Mouse (Mus musculus) embryonic facial prominence, embryonic 11.5 days (tissue): Measurements from ENCODE around the gene Pde10a. TPM values are rescaled to one million over a fixed set of nuclear protein-coding genes. Genes with fewer than 3 reads are reported as not detected.

Experiments used
- ATAC-seq: fragments of 200-750 bp; cut with Nextera tagmentation; replicated peaks from 2 replicates; pipeline ENCODE4 v1.8.0; 2017; ENCODE audit warnings: low read depth; ENCODE audit not compliant: insufficient number of reproducible peaks, low FRiP score, low TSS enrichment
- DNase-seq: peaks from one replicate; pipeline ENCODE4 v3.0.0-alpha.2; 2015; ENCODE audit warnings: low spot score
- H3K27ac ChIP-seq: fragments of 300-500 bp; sonication (generic); replicated peaks from 2 replicates; pipeline ENCODE4 v1.5.1; 2014; ENCODE audit warnings: mild to moderate bottlenecking, low read depth, low read length, control low read depth
- H3K27me3 ChIP-seq: fragments of 300-500 bp; sonication (generic); 2 replicates; pipeline ENCODE4 v1.6.1; 2014; ENCODE audit warnings: mild to moderate bottlenecking, low read length, moderate library complexity, mixed read lengths; ENCODE audit not compliant: control insufficient read depth, insufficient read depth
- H3K36me3 ChIP-seq: fragments of 300-500 bp; sonication (generic); replicated peaks from 2 replicates; pipeline ENCODE4 v1.6.1; 2014; ENCODE audit warnings: low read depth, mild to moderate bottlenecking, low read length, moderate library complexity, mixed read lengths; ENCODE audit not compliant: control insufficient read depth, insufficient read depth
- H3K4me1 ChIP-seq: fragments of 300-500 bp; sonication (generic); 2 replicates; pipeline ENCODE4 v1.6.1; 2014; ENCODE audit warnings: low read length, mixed read lengths; ENCODE audit not compliant: control insufficient read depth, insufficient read depth
- H3K4me2 ChIP-seq: fragments of 300-500 bp; sonication (generic); 2 replicates; pipeline ENCODE4 v1.6.1; 2014; ENCODE audit warnings: low read depth, mild to moderate bottlenecking, control low read depth, low read length, moderate library complexity
- H3K4me3 ChIP-seq: fragments of 300-500 bp; sonication (generic); 2 replicates; pipeline ENCODE4 v1.5.1; 2014; ENCODE audit warnings: low read depth, low read length, control low read depth
- H3K9ac ChIP-seq: fragments of 300-500 bp; sonication (generic); replicated peaks from 2 replicates; pipeline ENCODE4 v1.6.1; 2014; ENCODE audit warnings: mild to moderate bottlenecking, control low read depth, low read length
- H3K9me3 ChIP-seq: fragments of 300-500 bp; sonication (generic); replicated peaks from 2 replicates; pipeline ENCODE4 v1.6.1; 2016; ENCODE audit warnings: mild to moderate bottlenecking, low read length, inconsistent platforms, mixed read lengths; ENCODE audit not compliant: control insufficient read depth
- WGBS: fragments of 180-500 bp; shearing (Covaris S2); extraction: QIAGEN DNeasy Blood & Tissue Kit; methylation state at CpG from one replicate; pipeline ENCODE4 v1.1.7; 2014; 5-methylcytosine and 5-hydroxymethylcytosine counted together
- polyA plus RNA-seq: library from polyadenylated mRNA; unstranded; fragments of >200 nt; fragmentation: Nextera tagmentation; extraction: Ambion mirVana; gene quantifications from 2 replicates; pipeline ENCODE4 v1.2.1, GENCODE M21; 2014

Pde10a gene
- polyA plus RNA-seq, 1 experiment from 2014 or later, result 1.9 TPM

- DNase-seq, result no peak
- Histone ChIP-seq H3K4me1 (no peaks in the 10 kb centered on the region), H3K36me3 (no peaks in the 10 kb centered on the region), H3K27me3 (no peaks in the 10 kb centered on the region), H3K9me3 (no peaks in the 10 kb centered on the region), H3K4me2 (no peak overlapping the region), H3K9ac (no peak overlapping the region), H3K27ac (no peak overlapping the region), H3K4me3 (no peak overlapping the region)
- no peak for ATAC-seq
- WGBS, result 82% methylated on average over 11 of the region's 11 CpGs
Observed at GRCm38 (mm10) chr17:8775571-8776161, 250.5 kb downstream of the Pde10a start.

DNA sequence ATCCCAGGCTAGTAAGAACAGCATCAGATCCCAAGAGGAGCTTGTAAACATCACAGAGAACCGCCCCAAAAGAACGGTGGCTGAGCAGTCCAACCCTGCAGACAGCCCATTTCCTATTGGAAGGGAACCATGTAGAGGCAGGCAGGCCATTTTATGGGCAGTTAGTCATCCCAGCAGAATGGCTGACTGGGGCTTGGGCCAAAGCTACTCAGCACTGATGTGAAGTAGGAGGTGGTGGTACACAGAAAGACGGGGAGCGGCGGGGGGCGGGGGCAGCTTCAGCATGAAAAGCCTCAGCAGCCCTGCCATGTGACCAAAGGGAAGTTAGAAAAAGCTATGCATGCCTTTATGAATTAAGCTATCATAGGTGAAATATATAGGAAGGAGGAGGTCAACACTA lies 252.5 kb downstream of the Pde10a start:
- H3K4me1 ChIP-seq, result no peaks in the 10 kb centered on the region
- H3K27me3 ChIP-seq, result no peaks in the 10 kb centered on the region
- ATAC-seq, result no peak
- H3K9me3 ChIP-seq, result no peaks in the 10 kb centered on the region
- H3K4me3 ChIP-seq, result no peak overlapping the region
- no peak for DNase-seq
- no peak overlapping the region for H3K27ac ChIP-seq
- H3K9ac ChIP-seq, result no peak overlapping the region
- 92% methylated on average over 6 of the region's 6 CpGs for WGBS
- no peak overlapping the region for H3K4me2 ChIP-seq
- H3K36me3 ChIP-seq, result no peaks in the 10 kb centered on the region

DNA sequence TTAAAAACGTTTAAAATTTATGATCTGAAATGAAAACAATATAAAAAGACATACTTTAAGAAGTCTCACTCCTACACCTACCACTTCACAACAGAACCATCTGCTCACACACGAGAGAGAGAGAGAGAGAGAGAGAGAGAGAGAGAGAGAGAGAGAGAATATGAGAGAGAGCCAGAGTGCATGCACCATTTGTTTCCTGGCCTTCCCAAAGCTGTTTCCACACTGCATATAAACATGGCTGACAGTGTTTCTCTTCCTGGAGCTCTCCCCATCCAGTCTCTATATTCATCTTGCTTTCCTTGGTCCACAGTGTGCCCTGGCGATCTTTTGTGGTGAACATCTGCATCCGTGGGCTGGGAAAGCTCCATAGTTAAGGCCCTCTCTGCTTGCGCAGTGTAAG lies 253.7 kb downstream of the Pde10a start:
- Histone ChIP-seq H3K9me3 (no peaks in the 10 kb centered on the region), H3K27ac (no peak overlapping the region), H3K27me3 (no peaks in the 10 kb centered on the region), H3K4me3 (no peak overlapping the region), H3K36me3 (no peaks in the 10 kb centered on the region), H3K9ac (no peak overlapping the region), H3K4me2 (no peak overlapping the region), H3K4me1 (no peaks in the 10 kb centered on the region)
- ATAC-seq, result no peak
- no peak for DNase-seq
- WGBS, result 71% methylated on average over 5 of the region's 5 CpGs

- no peak for DNase-seq
- no peaks in the 10 kb centered on the region for H3K27me3 ChIP-seq
- no peak overlapping the region for H3K4me3 ChIP-seq
- no peaks in the 10 kb centered on the region for H3K4me1 ChIP-seq
- H3K9me3 ChIP-seq, result no peaks in the 10 kb centered on the region
- H3K36me3 ChIP-seq, result no peaks in the 10 kb centered on the region
- H3K9ac ChIP-seq, result no peak overlapping the region
- H3K4me2 ChIP-seq, result no peak overlapping the region
- WGBS, result 86% methylated on average over 4 of the region's 4 CpGs
- no peak for ATAC-seq
- H3K27ac ChIP-seq, result no peak overlapping the region
Observed at GRCm38 (mm10) chr17:8780484-8780883, 255.3 kb downstream of the Pde10a start.

DNA sequence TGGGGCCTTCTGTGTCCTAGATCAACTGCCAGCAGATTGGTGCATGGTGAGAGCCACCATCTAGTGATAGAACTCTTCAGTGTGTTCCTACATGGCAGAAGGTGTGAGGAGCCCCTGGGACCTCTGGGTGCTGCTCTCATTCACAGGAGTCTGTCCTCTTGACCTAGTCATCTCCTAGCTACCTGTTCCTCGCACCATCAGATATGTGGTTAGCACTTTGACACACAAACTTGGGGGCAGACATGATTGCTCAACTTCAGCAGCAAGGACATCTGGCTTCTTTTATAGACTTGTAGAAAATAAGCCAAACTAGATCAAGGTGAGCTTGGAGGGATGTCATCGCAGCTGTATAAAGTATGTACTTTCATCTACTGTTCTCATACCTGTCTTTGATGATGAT lies 255.9 kb downstream of the Pde10a start:
- Histone ChIP-seq H3K27ac (no peak overlapping the region), H3K9ac (no peak overlapping the region), H3K9me3 (no peaks in the 10 kb centered on the region), H3K4me2 (no peak overlapping the region), H3K4me3 (no peak overlapping the region), H3K27me3 (no peaks in the 10 kb centered on the region), H3K36me3 (no peaks in the 10 kb centered on the region), H3K4me1 (no peaks in the 10 kb centered on the region)
- WGBS, result 92% methylated on average over 2 of the region's 2 CpGs
- no peak for ATAC-seq
- no peak for DNase-seq

GRCm38 (mm10) chr17:8781576-8781975 lies 256.4 kb downstream of the Pde10a start:
- 71% methylated on average over 1 of the region's 1 CpGs for WGBS
- DNase-seq (no peak), ATAC-seq (no peak)
- Histone ChIP-seq H3K9me3 (no peaks in the 10 kb centered on the region), H3K36me3 (no peaks in the 10 kb centered on the region), H3K4me2 (no peak overlapping the region), H3K4me3 (no peak overlapping the region), H3K9ac (no peak overlapping the region), H3K27ac (no peak overlapping the region), H3K27me3 (no peaks in the 10 kb centered on the region), H3K4me1 (no peaks in the 10 kb centered on the region)

DNA sequence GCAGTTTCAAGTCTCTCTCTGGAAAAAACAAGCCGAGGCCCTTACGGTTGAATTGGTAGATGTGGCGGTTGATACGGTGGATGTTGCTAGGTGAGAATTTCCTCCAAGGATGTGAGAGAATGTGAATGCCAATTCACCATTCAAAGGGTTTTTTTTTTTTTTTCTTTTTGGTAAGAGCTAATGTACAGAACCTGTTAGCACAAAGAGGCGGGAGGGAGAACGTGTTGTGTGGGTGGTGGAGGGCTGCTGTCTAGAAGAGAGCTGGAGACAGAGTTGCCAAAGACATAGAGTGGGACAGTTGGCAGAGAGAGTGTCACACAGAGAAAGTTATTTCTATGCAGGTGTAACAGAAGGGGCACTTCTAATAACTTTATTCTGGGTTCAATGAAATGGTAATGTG lies 260.7 kb downstream of the Pde10a start:
- no peak for DNase-seq
- H3K36me3 ChIP-seq, result no peaks in the 10 kb centered on the region
- H3K4me2 ChIP-seq, result no peak overlapping the region
- no peak overlapping the region for H3K4me3 ChIP-seq
- H3K9me3 ChIP-seq, result no peaks in the 10 kb centered on the region
- no peak overlapping the region for H3K9ac ChIP-seq
- ATAC-seq, result no peak
- H3K27me3 ChIP-seq, result no peaks in the 10 kb centered on the region
- 88% methylated on average over 6 of the region's 6 CpGs for WGBS
- no peak overlapping the region for H3K27ac ChIP-seq
- no peaks in the 10 kb centered on the region for H3K4me1 ChIP-seq

DNA sequence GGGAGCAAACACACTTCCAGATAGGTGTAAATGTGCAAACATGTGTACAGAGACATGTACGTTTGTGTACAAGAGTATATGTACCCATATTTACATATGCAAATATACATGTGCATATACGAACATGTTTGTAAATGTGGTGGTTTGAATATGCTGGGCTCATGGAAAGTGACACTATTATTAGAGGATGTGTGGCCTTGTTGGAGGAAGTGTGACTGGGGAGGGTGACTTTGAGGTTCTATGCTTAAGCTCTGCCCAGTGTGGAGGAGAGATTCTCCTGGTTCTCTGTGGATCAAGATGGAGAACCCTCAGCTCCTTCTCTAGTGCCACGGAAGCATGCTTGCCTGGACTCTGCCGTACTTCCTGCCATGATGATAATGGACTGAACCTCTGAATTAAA lies 261.3 kb downstream of the Pde10a start:
- Histone ChIP-seq H3K27ac (no peak overlapping the region), H3K27me3 (no peaks in the 10 kb centered on the region), H3K4me3 (no peak overlapping the region), H3K36me3 (no peaks in the 10 kb centered on the region), H3K9me3 (no peaks in the 10 kb centered on the region), H3K4me1 (no peaks in the 10 kb centered on the region), H3K4me2 (no peak overlapping the region), H3K9ac (no peak overlapping the region)
- DNase-seq (no peak), ATAC-seq (no peak)
- 90% methylated on average over 4 of the region's 4 CpGs for WGBS
